Mouse (Mus musculus) activated CD4-positive, CD25-positive, alpha-beta regulatory T cell, adult 4 months (primary cell): ENCODE results near the gene Mrpl39. TPM values are rescaled to one million over a fixed set of nuclear protein-coding genes. Genes with fewer than 3 reads are reported as not detected.

Experiments
- ATAC-seq: one replicate; pipeline ENCODE4 v1.8.0; 2017
- polyA plus RNA-seq, 2 experiments: library from polyadenylated mRNA; unstranded; fragments of 100-300 nt; shearing (Covaris generic); gene quantifications; one replicate each; pipeline ENCODE4 v1.2.1; 2017

Mrpl39 gene
- polyA plus RNA-seq, 2 experiments from 2014 or later: 22.8 to 25.8 TPM

- ATAC-seq: no peak
Measured at GRCm38 (mm10) chr16:84698708-84699107, 36.8 kb downstream of the Mrpl39 start.

- no peak for ATAC-seq
Measured at GRCm38 (mm10) chr16:84696178-84696577, 39.4 kb downstream of the Mrpl39 start.

- peak; percentile 67 for ATAC-seq
Measured at GRCm38 (mm10) chr16:84681991-84682390, 53.6 kb downstream of the Mrpl39 start.

GRCm38 (mm10) chr16:84680760-84681159 is 54.8 kb downstream of the Mrpl39 start:
- peak; percentile 37 for ATAC-seq

GRCm38 (mm10) chr16:84677292-84677691 is 58.2 kb downstream of the Mrpl39 start:
- ATAC-seq: no peak

Other genes with a start within 250 kb of the Mrpl39 start
- gene A730009L09Rik, start 220.6 kb downstream of the Mrpl39 start, polyA plus RNA-seq: not detected
- gene Jam2, start 38.4 kb upstream of the Mrpl39 start, polyA plus RNA-seq: not detected
- 10 to 100 TPM; 20.9 to 25.0 TPM for gene Gabpa, start 99.2 kb upstream of the Mrpl39 start, polyA plus RNA-seq
- gene Atp5j, start 99.9 kb upstream of the Mrpl39 start, polyA plus RNA-seq: 100 to 1,000 TPM; 545 to 584 TPM